Mouse (Mus musculus) intestine, embryonic 15.5 days (tissue): ENCODE data around the gene Dapl1. TPM values are rescaled to one million over a fixed set of nuclear protein-coding genes. Genes with fewer than 3 reads are reported as not detected.

Experiments used
- ATAC-seq: fragments of 200-750 bp; cut with Nextera tagmentation; 2 replicates; pipeline ENCODE4 v1.8.0; 2017; ENCODE audit warnings: moderate TSS enrichment, moderate library complexity
- H3K27ac ChIP-seq: fragments of 300-500 bp; sonication (generic); 2 replicates; pipeline ENCODE4 v1.5.1; 2015; ENCODE audit warnings: mild to moderate bottlenecking, inconsistent platforms
- H3K27me3 ChIP-seq: fragments of 300-500 bp; sonication (generic); replicated peaks from 2 replicates; pipeline ENCODE4 v1.6.1; 2015; ENCODE audit warnings: inconsistent platforms
- H3K36me3 ChIP-seq: fragments of 300-500 bp; sonication (generic); 2 replicates; pipeline ENCODE4 v1.6.1; 2015; ENCODE audit warnings: inconsistent platforms
- H3K4me1 ChIP-seq: fragments of 300-500 bp; sonication (generic); replicated peaks from 2 replicates; pipeline ENCODE4 v1.6.1; 2015; ENCODE audit warnings: inconsistent platforms
- H3K4me2 ChIP-seq: fragments of 300-500 bp; sonication (generic); replicated peaks from 2 replicates; pipeline ENCODE4 v1.6.1; 2015; ENCODE audit warnings: mild to moderate bottlenecking, inconsistent platforms
- H3K4me3 ChIP-seq: fragments of 300-500 bp; sonication (generic); replicated peaks from 2 replicates; pipeline ENCODE4 v1.5.1; 2015; ENCODE audit warnings: inconsistent platforms
- H3K9ac ChIP-seq: fragments of 300-500 bp; sonication (generic); 2 replicates; pipeline ENCODE4 v1.6.1; 2015; ENCODE audit warnings: inconsistent platforms
- H3K9me3 ChIP-seq: fragments of 300-500 bp; sonication (generic); 2 replicates; pipeline ENCODE4 v1.6.1; 2016; ENCODE audit warnings: inconsistent platforms
- WGBS: fragments of 180-500 bp; shearing (Covaris S2); methylation state at CpG from one replicate; pipeline ENCODE4 v1.1.7; 2015; 5-methylcytosine and 5-hydroxymethylcytosine counted together
- polyA plus RNA-seq: library from polyadenylated mRNA; unstranded; fragments of >200 nt; fragmentation: Nextera tagmentation; extraction: Ambion mirVana; gene quantifications from 2 replicates; pipeline ENCODE4 v1.2.1, GENCODE M21; 2015

The Dapl1 gene
- polyA plus RNA-seq, 1 experiment from 2014 or later: 0.28 TPM

DNA sequence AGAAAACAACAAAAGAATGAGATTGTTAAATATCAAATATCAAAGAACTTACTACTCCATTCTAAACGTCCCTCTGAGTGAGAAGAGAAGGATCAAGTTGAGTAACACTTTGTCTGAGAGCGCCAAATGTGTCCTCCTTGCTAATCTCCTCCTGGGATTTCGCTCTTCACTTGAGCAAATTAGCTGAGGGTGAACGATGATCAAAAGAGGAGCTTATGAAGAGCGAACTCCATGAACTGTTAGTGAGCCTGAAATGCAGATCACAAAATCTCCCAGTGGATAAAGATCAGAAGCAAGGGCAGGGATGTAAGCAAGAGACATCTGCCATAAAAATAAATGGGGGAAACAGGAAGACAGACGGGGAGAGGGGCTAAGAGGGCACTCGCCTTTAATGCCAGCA is 60.5 kb downstream of the Dapl1 start:
- Histone ChIP-seq H3K4me3 (no peak overlapping the region), H3K4me2 (no peak overlapping the region), H3K9me3 (no peaks in the 10 kb centered on the region), H3K27me3 (no peaks in the 10 kb centered on the region), H3K27ac (no peak overlapping the region), H3K36me3 (no peaks in the 10 kb centered on the region), H3K4me1 (no peaks in the 10 kb centered on the region), H3K9ac (no peak overlapping the region)
- 51% methylated on average over 7 of the region's 7 CpGs for WGBS
- no peak for ATAC-seq

DNA sequence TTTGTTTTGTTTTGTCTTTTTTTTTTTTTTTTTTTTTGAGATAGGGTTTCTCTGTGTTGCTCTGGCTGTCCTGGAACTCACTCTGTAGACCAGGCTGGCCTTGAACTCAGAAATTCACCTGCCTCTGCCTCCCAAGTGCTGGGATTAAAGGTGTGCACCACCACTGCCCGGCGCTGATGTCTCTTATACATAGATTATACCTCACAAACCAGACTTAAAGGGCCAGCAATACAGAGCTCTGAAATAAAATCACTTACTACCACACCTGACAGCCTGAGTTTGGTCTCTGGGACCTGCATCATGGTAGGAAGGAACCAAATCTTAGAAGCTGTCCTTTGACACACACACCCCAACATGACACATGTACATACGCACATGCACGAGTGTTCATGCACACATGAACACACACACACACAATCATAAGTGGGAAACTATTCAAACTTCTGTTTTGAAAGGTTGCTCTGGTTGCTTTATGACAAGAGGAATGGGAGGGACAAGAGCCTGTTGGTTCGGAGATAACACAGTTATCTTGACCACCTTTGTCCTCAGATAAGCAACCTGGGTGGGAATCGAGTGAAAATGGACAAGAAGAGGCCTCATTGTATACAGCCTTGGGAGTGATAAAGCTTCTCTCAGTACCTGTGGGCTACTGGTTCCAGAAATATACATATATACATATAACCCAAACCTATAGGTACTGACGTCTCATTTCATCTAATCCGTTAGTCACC is 63.1 kb downstream of the Dapl1 start:
- 75% methylated on average over 8 of the region's 8 CpGs for WGBS
- peak; percentile 91 for ATAC-seq

DNA sequence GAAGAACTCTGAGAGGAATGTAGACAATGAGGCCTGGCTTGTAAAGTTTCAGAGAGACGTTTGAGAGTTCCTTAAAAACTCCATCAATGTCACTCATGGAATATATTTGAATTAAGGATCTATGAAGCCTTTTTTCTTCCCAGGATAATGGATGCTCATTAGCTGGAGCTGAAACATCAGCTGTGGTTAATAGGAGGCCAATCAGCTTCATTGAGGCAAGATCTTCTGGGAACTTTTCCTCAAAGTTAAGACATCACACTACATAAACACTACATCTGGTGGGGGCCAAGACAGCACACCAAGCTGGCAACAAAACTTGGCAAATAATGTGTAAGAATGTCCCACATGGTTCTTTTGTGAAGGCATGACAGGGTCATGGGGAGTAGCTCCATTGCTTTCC is 68.3 kb downstream of the Dapl1 start:
- Histone ChIP-seq H3K9ac (no peak overlapping the region), H3K4me2 (no peak overlapping the region), H3K36me3 (no peaks in the 10 kb centered on the region), H3K27me3 (no peaks in the 10 kb centered on the region), H3K4me3 (no peak overlapping the region), H3K4me1 (no peaks in the 10 kb centered on the region), H3K27ac (no peak overlapping the region), H3K9me3 (no peaks in the 10 kb centered on the region)
- no peak for ATAC-seq
- 53% methylated on average over 1 of the region's 1 CpGs for WGBS

More for the DNA sequence above, 63.1 kb downstream of the Dapl1 start:
- H3K4me1 ChIP-seq: no peaks in the 10 kb centered on the region
- peak overlapping the region; percentile 22; the same call in 1 of the 2 replicates for H3K27ac ChIP-seq
- no peak overlapping the region for H3K4me3 ChIP-seq
- H3K27me3 ChIP-seq: no peaks in the 10 kb centered on the region
- H3K9ac ChIP-seq: no peak overlapping the region
- H3K36me3 ChIP-seq: no peaks in the 10 kb centered on the region
- no peak overlapping the region for H3K4me2 ChIP-seq
- no peaks in the 10 kb centered on the region for H3K9me3 ChIP-seq

DNA sequence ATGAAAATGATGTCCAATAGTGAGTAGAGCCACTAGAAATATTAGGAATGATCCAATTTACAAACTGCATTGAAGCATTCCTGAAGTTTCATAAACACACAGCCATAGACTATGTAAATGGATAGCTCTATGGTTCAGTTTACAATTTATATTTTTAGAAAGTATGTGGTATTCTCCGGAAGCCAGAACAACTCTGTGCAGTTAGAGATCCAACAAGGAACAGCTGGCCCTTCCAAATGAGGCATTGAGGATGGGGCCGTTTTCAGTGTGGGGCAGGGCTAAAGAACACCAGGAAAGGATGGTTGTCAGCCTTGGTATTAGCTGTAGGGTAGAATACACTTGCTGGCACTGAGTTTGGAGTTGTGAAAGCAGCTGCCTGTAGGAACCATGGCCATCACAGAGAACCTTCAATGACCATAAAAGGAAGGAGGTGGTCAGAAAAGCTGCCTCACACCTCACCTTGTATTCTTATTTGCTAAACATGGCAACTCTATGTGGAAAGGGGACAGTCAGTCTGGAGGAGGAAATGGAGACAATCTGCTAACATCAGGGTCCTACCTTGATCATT is 70.0 kb downstream of the Dapl1 start:
- WGBS: 58% methylated on average over 2 of the region's 2 CpGs
- H3K27me3 ChIP-seq: no peaks in the 10 kb centered on the region
- no peak overlapping the region for H3K4me2 ChIP-seq
- H3K9me3 ChIP-seq: no peaks in the 10 kb centered on the region
- H3K36me3 ChIP-seq: no peaks in the 10 kb centered on the region
- ATAC-seq: no peak
- H3K4me3 ChIP-seq: no peak overlapping the region
- H3K4me1 ChIP-seq: no peaks in the 10 kb centered on the region
- H3K27ac ChIP-seq: 0 out of 2 replicates have a peak overlapping the region, but pooled peaks have one; percentile 3
- H3K9ac ChIP-seq: no peak overlapping the region

Other genes with a start within 250 kb of the Dapl1 start
- 19.8 and 24.1 TPM in 2 replicates for gene Tanc1, start 127.4 kb downstream of the Dapl1 start, polyA plus RNA-seq